Mouse (Mus musculus) midbrain, postnatal 0 days (tissue): ENCODE data around the gene Rapgefl1. TPM values are rescaled to one million over a fixed set of nuclear protein-coding genes. Genes with fewer than 3 reads are reported as not detected.
A peak's percentile ranks its signal among the peaks of the same experiment; 100 is the strongest.

Experiments
- ATAC-seq: fragments of 200-750 bp; cut with Nextera tagmentation; 2 replicates; pipeline ENCODE4 v1.8.0; 2017; ENCODE audit warnings: moderate number of reproducible peaks, mild to moderate bottlenecking, moderate TSS enrichment, moderate library complexity; ENCODE audit not compliant: low FRiP score
- DNase-seq: peaks from one replicate; pipeline ENCODE4 v3.0.0-alpha.2; 2015; ENCODE audit warnings: low spot score
- H3K27ac ChIP-seq: fragments of 300-500 bp; sonication (generic); 2 replicates; pipeline ENCODE4 v1.5.1; 2014; ENCODE audit warnings: low read depth, mild to moderate bottlenecking, low read length, mixed read lengths
- H3K27me3 ChIP-seq: fragments of 300-500 bp; sonication (generic); 2 replicates; pipeline ENCODE4 v1.6.1; 2014; ENCODE audit warnings: low read length, control low read depth, mixed read lengths; ENCODE audit not compliant: insufficient read depth
- H3K36me3 ChIP-seq: fragments of 300-500 bp; sonication (generic); 2 replicates; pipeline ENCODE4 v1.6.1; 2014; ENCODE audit warnings: low read length, control low read depth, mixed read lengths; ENCODE audit not compliant: insufficient read depth
- H3K4me1 ChIP-seq: fragments of 300-500 bp; sonication (generic); 2 replicates; pipeline ENCODE4 v1.6.1; 2014; ENCODE audit warnings: mild to moderate bottlenecking, control low read depth, antibody characterized with exemption, low read length, mixed read lengths; ENCODE audit not compliant: insufficient read depth
- H3K4me2 ChIP-seq: fragments of 300-500 bp; sonication (generic); 2 replicates; pipeline ENCODE4 v1.6.1; 2014; ENCODE audit warnings: low read depth, mild to moderate bottlenecking, low read length, mixed read lengths; ENCODE audit not compliant: poor library complexity, severe bottlenecking
- H3K4me3 ChIP-seq: fragments of 300-500 bp; sonication (generic); 2 replicates; pipeline ENCODE4 v1.5.1; 2014; ENCODE audit warnings: low read depth, mild to moderate bottlenecking, low read length, moderate library complexity
- H3K9ac ChIP-seq: fragments of 300-500 bp; sonication (generic); replicated peaks from 2 replicates; pipeline ENCODE4 v1.6.1; 2014; ENCODE audit warnings: mild to moderate bottlenecking, low read length, moderate library complexity, mixed read lengths; ENCODE audit not compliant: poor library complexity, severe bottlenecking
- H3K9me3 ChIP-seq: fragments of 300-500 bp; sonication (generic); 2 replicates; pipeline ENCODE4 v1.6.1; 2016; ENCODE audit warnings: low read length, control low read depth
- CTCF ChIP-seq: IDR thresholded peaks from 2 replicates; pipeline ENCODE4 v1.5.1; 2016; ENCODE audit warnings: antibody characterized with exemption, mild to moderate bottlenecking
- WGBS: fragments of 180-500 bp; shearing (Covaris S2); extraction: QIAGEN DNeasy Blood & Tissue Kit; methylation state at CpG from one replicate; pipeline ENCODE4 v1.1.7; 2014; 5-methylcytosine and 5-hydroxymethylcytosine counted together
- polyA plus RNA-seq: library from polyadenylated mRNA; unstranded; fragments of >200 nt; fragmentation: Nextera tagmentation; extraction: Ambion mirVana; gene quantifications from 2 replicates; pipeline ENCODE4 v1.2.1, GENCODE M21; 2015
- total RNA-seq: library from RNA; depleted of rRNA; stranded (reverse); fragments of >200 nt; gene quantifications from 2 replicates; pipeline ENCODE4 v1.2.3, GENCODE M21; 2014

Rapgefl1 gene
- total and polyA plus RNA-seq, 2 experiments from 2014 or later, result 10.9 to 39.0 TPM

DNA sequence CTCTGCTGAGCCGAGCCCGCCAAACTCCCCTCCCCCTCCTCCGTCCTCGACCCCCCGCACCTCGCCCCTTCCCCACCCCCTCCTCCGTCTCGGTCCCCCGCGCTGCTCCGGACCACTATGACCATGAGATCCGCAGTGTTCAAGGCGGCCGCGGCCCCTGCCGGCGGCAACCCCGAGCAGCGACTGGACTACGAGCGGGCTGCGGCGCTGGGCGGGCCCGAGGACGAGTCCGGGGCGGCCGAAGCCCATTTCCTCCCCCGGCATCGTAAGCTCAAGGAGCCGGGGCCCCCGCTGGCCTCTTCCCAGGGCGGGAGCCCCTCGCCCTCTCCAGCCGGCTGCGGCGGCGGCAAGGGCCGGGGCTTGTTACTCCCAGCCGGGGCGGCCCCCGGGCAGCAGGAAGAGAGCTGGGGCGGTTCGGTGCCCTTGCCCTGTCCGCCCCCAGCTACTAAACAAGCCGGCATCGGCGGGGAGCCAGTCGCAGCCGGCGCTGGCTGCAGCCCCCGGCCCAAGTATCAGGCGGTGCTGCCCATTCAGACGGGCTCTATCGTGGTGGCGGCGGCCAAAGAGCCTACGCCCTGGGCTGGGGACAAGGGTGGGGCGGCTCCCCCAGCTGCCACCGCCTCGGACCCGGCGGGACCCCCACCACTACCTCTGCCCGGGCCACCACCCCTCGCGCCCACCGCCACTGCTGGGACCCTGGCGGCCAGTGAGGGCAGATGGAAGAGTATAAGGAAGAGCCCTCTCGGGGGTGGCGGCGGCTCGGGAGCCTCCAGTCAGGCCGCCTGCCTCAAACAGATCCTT is 40.7 kb upstream of the Rapgefl1 start:
- peak overlapping the region; percentile 94 for H3K4me3 ChIP-seq
- peak overlapping the region; percentile 100 for H3K27ac ChIP-seq
- peak overlapping the region; percentile 99 for H3K9ac ChIP-seq
- ATAC-seq (peak; percentile 35), DNase-seq (peak; percentile 32)
- H3K4me1 ChIP-seq, result 0 out of 2 replicates have a peak, but pooled peaks cover 3% of the 10 kb centered on the region
- H3K36me3 ChIP-seq, result peaks cover 18% of the 10 kb centered on the region
- peak; percentile 33 for TF ChIP-seq CTCF
- no peaks in the 10 kb centered on the region for H3K9me3 ChIP-seq
- under 1% methylated on average over 67 of the region's 74 CpGs for WGBS
- H3K4me2 ChIP-seq, result peak overlapping the region; percentile 73
- no peaks in the 10 kb centered on the region for H3K27me3 ChIP-seq

DNA sequence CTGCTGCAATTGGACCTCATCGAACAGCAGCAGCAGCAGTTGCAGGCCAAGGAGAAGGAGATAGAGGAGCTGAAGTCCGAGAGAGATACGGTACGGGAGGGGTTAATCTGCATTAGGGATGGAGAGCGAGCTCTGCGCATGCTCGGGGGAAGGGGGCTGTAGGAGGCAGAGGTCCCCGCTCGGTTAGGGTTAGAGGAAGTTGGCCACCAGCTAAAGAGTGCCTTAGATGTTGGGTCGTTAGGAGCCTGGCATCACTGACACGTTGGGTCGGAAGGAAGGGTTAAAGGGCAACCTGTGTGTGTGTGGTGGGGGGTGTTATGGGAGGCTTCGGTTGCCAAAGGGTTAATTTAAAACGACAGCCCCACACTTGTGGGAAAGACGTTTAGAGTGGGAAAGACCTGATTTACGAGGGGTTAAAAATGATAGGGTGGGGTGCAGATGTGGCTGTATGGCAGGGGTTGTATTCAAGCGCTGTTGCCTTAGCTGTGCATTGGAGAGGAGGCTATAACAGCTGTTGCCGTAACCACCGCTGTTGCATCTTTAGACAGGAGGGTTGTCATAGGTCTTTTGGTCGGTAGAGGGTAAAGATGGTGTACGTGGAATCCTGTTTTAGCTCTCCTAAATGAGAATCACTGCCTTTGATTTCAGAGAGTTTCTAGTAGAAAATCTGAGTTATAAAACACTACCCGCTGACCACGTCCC is 39.9 kb upstream of the Rapgefl1 start:
- ATAC-seq (peak; percentile 41; the same call in 1 of the 2 replicates), DNase-seq (peak; percentile 90)
- peak overlapping the region; percentile 73 for H3K4me2 ChIP-seq
- WGBS, result 2% methylated on average over 23 of the region's 23 CpGs
- TF ChIP-seq CTCF, result no peak
- no peaks in the 10 kb centered on the region for H3K27me3 ChIP-seq
- H3K9ac ChIP-seq, result peak overlapping the region; percentile 99
- H3K9me3 ChIP-seq, result no peaks in the 10 kb centered on the region
- H3K27ac ChIP-seq, result peak overlapping the region; percentile 100
- 0 out of 2 replicates have a peak, but pooled peaks cover 3% of the 10 kb centered on the region for H3K4me1 ChIP-seq
- H3K36me3 ChIP-seq, result peaks cover 21% of the 10 kb centered on the region
- peak overlapping the region; percentile 94 for H3K4me3 ChIP-seq

- no peak for TF ChIP-seq CTCF
- 0 out of 2 replicates have a peak, but pooled peaks cover 3% of the 10 kb centered on the region for H3K4me1 ChIP-seq
- WGBS, result 11% methylated on average over 5 of the region's 5 CpGs
Measured at GRCm38 (mm10) chr11:98797306-98797705, 39.3 kb upstream of the Rapgefl1 start.

GRCm38 (mm10) chr11:98797909-98798308 is 38.7 kb upstream of the Rapgefl1 start:
- no peak for TF ChIP-seq CTCF
- no peaks in the 10 kb centered on the region for H3K27me3 ChIP-seq
- peak overlapping the region; percentile 73 for H3K4me2 ChIP-seq
- H3K9ac ChIP-seq, result peak overlapping the region; percentile 99
- peak overlapping the region; percentile 100; the same call in 1 of the 2 replicates for H3K27ac ChIP-seq
- DNase-seq, result peak; percentile 40
- no peak for ATAC-seq
- H3K36me3 ChIP-seq, result peaks cover 30% of the 10 kb centered on the region
- peak overlapping the region; percentile 94 for H3K4me3 ChIP-seq
- no peaks in the 10 kb centered on the region for H3K9me3 ChIP-seq
- 37% methylated on average over 4 of the region's 4 CpGs for WGBS
- H3K4me1 ChIP-seq, result 0 out of 2 replicates have a peak, but pooled peaks cover 3% of the 10 kb centered on the region

More at GRCm38 (mm10) chr11:98797306-98797705, 39.3 kb upstream of the Rapgefl1 start:
- H3K36me3 ChIP-seq, result peaks cover 24% of the 10 kb centered on the region
- DNase-seq (no peak), ATAC-seq (no peak)
- peak overlapping the region; percentile 99 for H3K9ac ChIP-seq
- H3K27me3 ChIP-seq, result no peaks in the 10 kb centered on the region
- no peaks in the 10 kb centered on the region for H3K9me3 ChIP-seq
- H3K27ac ChIP-seq, result peak overlapping the region; percentile 100
- H3K4me2 ChIP-seq, result peak overlapping the region; percentile 73
- H3K4me3 ChIP-seq, result peak overlapping the region; percentile 94

DNA sequence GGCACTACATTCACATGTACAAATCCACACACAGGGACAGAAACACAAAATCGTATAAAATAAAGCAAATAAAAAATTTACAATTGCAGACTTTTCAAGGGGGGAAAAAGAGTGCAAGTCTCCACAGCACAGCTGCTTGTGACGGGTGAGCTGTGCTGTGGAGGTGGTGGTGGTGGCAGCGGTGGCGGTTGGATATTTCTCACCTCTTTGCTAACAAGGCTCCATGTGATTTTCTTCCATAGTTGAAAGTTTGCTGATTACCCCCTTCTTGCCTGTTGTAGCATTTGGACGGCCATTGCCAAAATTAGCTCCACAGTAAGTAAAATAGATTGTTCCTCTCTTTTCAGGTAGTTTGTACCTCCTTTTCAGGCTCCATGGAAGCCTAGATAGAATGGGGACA is 32.0 kb upstream of the Rapgefl1 start, which contains the start of gene Casc3:
Gene Casc3 (plus strand): TSS at position 301 of the 400 bp plus-strand sequence.
- no peak for ATAC-seq
- Histone ChIP-seq H3K4me1 (no peaks in the 10 kb centered on the region), H3K4me3 (no peak within 1 kb of the TSS), H3K36me3 (peaks cover 57% of the 10 kb centered on the region), H3K27ac (no peak within 1 kb of the TSS), H3K9ac (no peak within 1 kb of the TSS), H3K9me3 (no peaks in the 10 kb centered on the region), H3K27me3 (no peaks in the 10 kb centered on the region), H3K4me2 (no peak within 1 kb of the TSS)
- no peak for TF ChIP-seq CTCF
- 97% methylated on average over 5 of the region's 5 CpGs for WGBS
- no peak for DNase-seq
